Mouse (Mus musculus) heart, postnatal 36 days (tissue): ENCODE measurements at regions not wholly inside any gene's neighbourhood (a gene's known extent, or its start where the extent isn't known, plus 50 kb on each side); places are given as distances from the start of the nearest gene placed in this dataset.

Experiments used
- DNase-seq, 2 experiments: peaks; one replicate each; pipeline ENCODE4 v3.0.0; 2021 to 2022
- intact Hi-C: fragments of 180-260 bp; cut with DNase I; formaldehyde crosslinking; loops from one replicate; pipeline ENCODE4 v1.15.1; 2025

DNA sequence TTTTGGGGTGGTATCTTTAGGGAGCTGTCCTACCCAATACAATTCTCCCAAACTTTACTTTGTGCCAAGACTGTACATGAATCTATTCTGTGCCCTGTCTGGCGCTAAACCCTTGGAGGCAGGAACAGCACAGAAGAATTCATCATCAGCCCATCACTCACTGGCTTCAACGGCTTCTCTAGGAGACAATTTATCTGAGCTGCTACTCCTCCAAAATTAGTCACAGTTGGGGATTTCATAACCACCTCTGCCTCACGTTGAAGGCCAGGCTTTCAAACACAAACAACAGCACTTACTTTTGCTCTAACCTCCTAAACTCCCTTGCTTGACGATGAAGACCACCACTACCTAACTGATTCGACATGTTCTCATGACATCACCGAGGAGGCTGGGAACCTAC, 95.1 kb upstream of the E2f7 start:
- DNase-seq, result no peak
- intact Hi-C loops, result no loop called here

DNA sequence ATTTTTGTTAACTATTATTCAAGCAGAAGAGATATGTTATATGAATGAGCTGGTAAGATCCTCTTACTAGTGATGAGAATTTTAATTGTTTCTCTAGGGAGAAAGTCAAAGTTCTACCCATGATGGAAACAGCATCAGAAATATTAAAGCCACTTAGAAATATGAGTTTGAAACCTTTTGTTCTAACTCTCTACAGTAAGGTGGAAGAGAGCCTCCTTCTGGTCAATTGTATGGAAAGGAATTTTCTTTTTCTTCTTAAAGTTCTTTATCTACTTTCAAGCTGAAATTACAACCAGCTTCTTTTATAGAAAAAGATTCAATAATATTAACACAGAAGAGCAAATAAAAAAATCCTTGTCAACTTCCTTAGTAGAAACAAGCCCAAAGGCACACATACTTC, 94.4 kb upstream of the E2f7 start:
- DNase-seq, result no peak
- intact Hi-C loops, result no loop called here

DNA sequence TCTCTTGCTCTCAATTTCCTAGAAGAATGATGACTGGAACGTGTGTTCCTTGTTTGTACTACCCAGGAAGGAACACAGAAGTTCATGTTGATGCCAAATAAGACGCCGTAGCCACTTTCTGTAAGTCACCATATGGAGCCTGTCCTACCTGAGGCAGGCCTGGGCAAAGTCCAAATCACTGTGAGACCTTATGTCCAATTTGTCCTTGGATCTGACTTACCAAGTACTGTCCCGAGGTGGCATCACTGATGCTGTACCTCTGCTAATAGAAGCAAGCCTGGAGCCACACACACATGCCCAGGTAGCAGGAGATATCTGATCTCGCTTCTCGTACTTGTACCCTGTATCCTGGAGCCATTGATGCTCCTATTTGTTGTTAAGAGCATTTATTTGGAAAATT, 91.2 kb upstream of the E2f7 start:
- intact Hi-C loops, result no loop called here
- no peak for DNase-seq

DNA sequence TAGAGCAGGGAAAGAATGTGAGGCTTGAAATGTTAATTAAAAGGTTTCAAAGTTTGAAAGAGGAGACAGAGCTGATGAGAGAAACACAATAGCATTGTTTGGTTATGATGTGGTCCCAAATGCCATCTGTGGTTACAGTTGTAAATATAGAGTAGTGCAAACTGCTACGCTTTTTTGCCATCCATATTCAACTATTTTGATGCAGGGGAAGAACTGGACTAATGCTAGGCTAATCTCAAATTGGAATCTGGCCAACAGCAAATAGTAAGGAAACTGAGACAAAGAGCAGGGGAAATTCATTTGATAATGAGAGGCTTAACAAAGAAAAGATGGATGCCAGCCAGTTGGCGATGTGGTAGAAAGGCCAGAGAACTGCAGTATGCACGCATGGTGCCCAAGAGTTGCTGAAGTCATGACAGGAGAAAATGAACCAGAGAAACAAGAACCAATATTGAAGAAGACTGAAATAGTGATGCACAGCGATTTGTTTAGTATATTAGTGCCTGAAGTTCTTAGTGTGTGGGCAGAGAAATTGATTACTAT, 87.0 kb upstream of the E2f7 start:
- intact Hi-C loops, result no loop called here
- DNase-seq, result no peak

DNA sequence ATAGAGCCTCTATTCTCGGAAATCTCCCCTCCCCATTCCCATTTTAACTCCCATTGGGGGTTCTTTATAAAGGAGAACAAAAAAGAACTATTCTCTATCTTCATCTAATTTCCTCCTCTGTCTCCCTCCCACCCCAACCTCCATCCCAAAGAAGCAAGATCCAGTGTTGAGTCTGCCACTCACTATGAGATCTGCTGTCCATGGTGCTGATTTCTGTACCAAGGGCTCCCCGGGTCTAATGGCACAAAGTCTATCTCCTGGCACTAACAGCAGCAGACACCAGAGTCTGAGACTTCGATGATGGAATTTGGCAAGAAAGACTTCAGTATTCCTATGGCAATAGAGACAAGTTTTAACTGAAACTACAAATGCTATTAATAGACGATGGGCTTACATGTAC, 68.7 kb upstream of the E2f7 start:
- intact Hi-C loops, result no loop called here
- DNase-seq, result peak in 1 of 2 experiments; percentile 3
